Mouse (Mus musculus) ZHBTc4 (cell line): ENCODE measurements around the gene Npy5r.

Experiments
- DNase-seq: peaks from one replicate; pipeline ENCODE4 v3.0.0-alpha.2; 2011; ENCODE audit warnings: low read depth, low spot score

Gene Npy5r

GRCm38 (mm10) chr8:66687511-66688329 is at the start of gene Npy5r:
Npy5r (minus strand) TSS chr8:66688128.
- DNase-seq, result peak; percentile 52

GRCm38 (mm10) chr8:66731957-66732356 is 44.0 kb upstream of the Npy5r start:
- peak; percentile 12 for DNase-seq

- peak; percentile 59 for DNase-seq
These were observed 41.5 kb upstream of the Npy5r start for GRCm38 (mm10) chr8:66729446-66729845.

GRCm38 (mm10) chr8:66722835-66723234 is 34.9 kb upstream of the Npy5r start:
- no peak for DNase-seq

GRCm38 (mm10) chr8:66714324-66714975 is 26.5 kb upstream of the Npy5r start:
- DNase-seq, result no peak

- no peak for DNase-seq
These were observed 10.9 kb upstream of the Npy5r start for GRCm38 (mm10) chr8:66698782-66699181.

GRCm38 (mm10) chr8:66698011-66698410 is 10.1 kb upstream of the Npy5r start:
- no peak for DNase-seq

GRCm38 (mm10) chr8:66696970-66697843 is 9.3 kb upstream of the Npy5r start, which contains the start of gene Npy1r:
Npy1r (plus strand) TSS chr8:66697192.
- peak; percentile 72 for DNase-seq

- DNase-seq, result no peak
These were observed 2.5 kb upstream of the Npy5r start for GRCm38 (mm10) chr8:66690402-66690801.

GRCm38 (mm10) chr8:66688799-66689198 is 871 bp upstream of the Npy5r start:
- DNase-seq, result no peak

GRCm38 (mm10) chr8:66688395-66688794 is 467 bp upstream of the Npy5r start:
- no peak for DNase-seq

- no peak for DNase-seq
These were observed 6.7 kb downstream of the Npy5r start for GRCm38 (mm10) chr8:66681261-66681660.

GRCm38 (mm10) chr8:66630721-66631120 is 57.2 kb downstream of the Npy5r start:
- no peak for DNase-seq
